Mouse (Mus musculus): ENCODE data around the gene Mlkl. TPM values are rescaled to one million over a fixed set of nuclear protein-coding genes. Genes with fewer than 3 reads are reported as not detected.

The Mlkl gene
- total RNA-seq, 4 experiments from 2014 or later, result 0.29 to 1.6 (median 0.76) TPM

Other genes starting within 250 kb of the Mlkl start
- gene Clec18a, start 245.8 kb downstream of the Mlkl start, total RNA-seq (2022), result under 1 TPM; 0.13 to 0.54 (median 0.29) TPM
- 100 to 1,000 TPM; 110 to 135 (median 133) TPM for gene Pdpr, start 243.5 kb downstream of the Mlkl start, total RNA-seq (2022)
- 10 to 100 TPM; 31.4 to 34.4 (median 32.8) TPM for gene Glg1, start 79.0 kb downstream of the Mlkl start, total RNA-seq (2022)
- gene Rfwd3, start 38.0 kb downstream of the Mlkl start, total RNA-seq (2022), result 1 to 10 TPM; 4.1 to 4.7 (median 4.2) TPM
- under 1 TPM; 0.17 to 0.58 (median 0.29) TPM for gene Fa2h, start 55.6 kb upstream of the Mlkl start, total RNA-seq (2022)
- 1 to 10 TPM; 7.9 to 9.0 (median 8.6) TPM for gene Wdr59, start 183.9 kb upstream of the Mlkl start, total RNA-seq (2022)
- 10 to 100 TPM; 67.2 to 71.6 (median 70.7) TPM for gene Znrf1, start 197.9 kb upstream of the Mlkl start, total RNA-seq (2022)